Mouse (Mus musculus) limb, embryonic 14.5 days (tissue): ENCODE results near the gene Tpsb2. TPM values are rescaled to one million over a fixed set of nuclear protein-coding genes. Genes with fewer than 3 reads are reported as not detected.

Source experiments
- ATAC-seq: fragments of 200-750 bp; cut with Nextera tagmentation; 2 replicates; pipeline ENCODE4 v1.8.0; 2017; ENCODE audit warnings: low read depth, moderate number of reproducible peaks, moderate TSS enrichment; ENCODE audit not compliant: low FRiP score
- DNase-seq: peaks from one replicate; pipeline ENCODE4 v3.0.0-alpha.2; 2015; ENCODE audit warnings: low spot score
- H3K27ac ChIP-seq: fragments of 300-500 bp; sonication (generic); replicated peaks from 2 replicates; pipeline ENCODE4 v1.5.1; 2014; ENCODE audit warnings: low read depth, mild to moderate bottlenecking, low read length, moderate library complexity, mixed read lengths
- H3K27me3 ChIP-seq: fragments of 300-500 bp; sonication (generic); 2 replicates; pipeline ENCODE4 v1.6.1; 2014; ENCODE audit warnings: low read length, mixed read lengths; ENCODE audit not compliant: control insufficient read depth, insufficient read depth
- H3K36me3 ChIP-seq: fragments of 300-500 bp; sonication (generic); 2 replicates; pipeline ENCODE4 v1.6.1; 2014; ENCODE audit warnings: mild to moderate bottlenecking, low read length, moderate library complexity, mixed read lengths; ENCODE audit not compliant: control insufficient read depth, insufficient read depth
- H3K4me1 ChIP-seq: fragments of 300-500 bp; sonication (generic); 2 replicates; pipeline ENCODE4 v1.6.1; 2014; ENCODE audit warnings: antibody characterized with exemption, low read length, mixed read lengths; ENCODE audit not compliant: control insufficient read depth, insufficient read depth
- H3K4me2 ChIP-seq: fragments of 300-500 bp; sonication (generic); replicated peaks from 2 replicates; pipeline ENCODE4 v1.6.1; 2014; ENCODE audit warnings: low read depth, mild to moderate bottlenecking, low read length, moderate library complexity; ENCODE audit not compliant: severe bottlenecking
- H3K4me3 ChIP-seq: fragments of 300-500 bp; sonication (generic); replicated peaks from 2 replicates; pipeline ENCODE4 v1.5.1; 2014; ENCODE audit warnings: low read length
- H3K9ac ChIP-seq: fragments of 300-500 bp; sonication (generic); 2 replicates; pipeline ENCODE4 v1.6.1; 2014; ENCODE audit warnings: mild to moderate bottlenecking, low read depth, low read length, moderate library complexity; ENCODE audit not compliant: severe bottlenecking
- H3K9me3 ChIP-seq: fragments of 300-500 bp; sonication (generic); 2 replicates; pipeline ENCODE4 v1.6.1; 2016; ENCODE audit warnings: low read length; ENCODE audit not compliant: control insufficient read depth
- POLR2A ChIP-seq: fragments of 200-500 bp; IDR thresholded peaks from 2 replicates; pipeline ENCODE4 v1.8.0; 2012; ENCODE audit warnings: inconsistent platforms, mild to moderate bottlenecking, moderate library complexity, borderline replicate concordance; ENCODE audit not compliant: insufficient read depth, insufficient read length; ENCODE audit errors: extremely low read depth
- WGBS: fragments of 180-500 bp; shearing (Covaris S2); extraction: QIAGEN DNeasy Blood & Tissue Kit; methylation state at CpG from one replicate; pipeline ENCODE4 v1.1.7; 2014; 5-methylcytosine and 5-hydroxymethylcytosine counted together
- polyA plus RNA-seq, 2 experiments: library from polyadenylated mRNA; depleted of rRNA in 1 of 2; stranded (reverse) in 1 of 2; unstranded in 1 of 2; fragments of >200 nt; fragmentation: Nextera tagmentation in 1 of 2; extraction: Ambion mirVana in 1 of 2; gene quantifications; 2 replicates each; pipeline versions ENCODE4 v1.2.1 to v1.2.3; 2012 to 2014

The Tpsb2 gene
- polyA plus RNA-seq, 2 experiments, result 31.8 to 83.8 TPM

GRCm38 (mm10) chr17:25405224-25405895 lies 39.3 kb downstream of the Tpsb2 start:
- DNase-seq, result no peak
- ATAC-seq, result no peak
- TF ChIP-seq POLR2A, result no peak
- Histone ChIP-seq H3K9ac (no peak overlapping the region), H3K27ac (no peak overlapping the region), H3K9me3 (no peaks in the 10 kb centered on the region), H3K4me3 (no peak overlapping the region), H3K27me3 (no peaks in the 10 kb centered on the region), H3K4me2 (no peak overlapping the region), H3K4me1 (peaks cover 41% of the 10 kb centered on the region), H3K36me3 (no peaks in the 10 kb centered on the region)
- 9% methylated on average over 10 of the region's 10 CpGs for WGBS

GRCm38 (mm10) chr17:25406011-25406441 lies 39.9 kb downstream of the Tpsb2 start:
- no peak overlapping the region; the same call in 1 of the 2 replicates for H3K4me2 ChIP-seq
- H3K27me3 ChIP-seq, result no peaks in the 10 kb centered on the region
- no peaks in the 10 kb centered on the region for H3K36me3 ChIP-seq
- H3K4me3 ChIP-seq, result no peak overlapping the region
- peaks cover 42% of the 10 kb centered on the region for H3K4me1 ChIP-seq
- ATAC-seq, result no peak
- no peak for TF ChIP-seq POLR2A
- DNase-seq, result no peak
- H3K9me3 ChIP-seq, result no peaks in the 10 kb centered on the region
- H3K27ac ChIP-seq, result no peak overlapping the region
- WGBS, result 21% methylated on average over 6 of the region's 6 CpGs
- H3K9ac ChIP-seq, result no peak overlapping the region

GRCm38 (mm10) chr17:25407352-25407751 lies 41.2 kb downstream of the Tpsb2 start:
- H3K4me2 ChIP-seq, result no peak overlapping the region
- H3K27me3 ChIP-seq, result no peaks in the 10 kb centered on the region
- H3K9me3 ChIP-seq, result no peaks in the 10 kb centered on the region
- H3K27ac ChIP-seq, result no peak overlapping the region
- 0 out of 2 replicates have a peak overlapping the region, but pooled peaks have one; percentile 4 for H3K9ac ChIP-seq
- TF ChIP-seq POLR2A, result no peak
- H3K36me3 ChIP-seq, result no peaks in the 10 kb centered on the region
- ATAC-seq, result no peak
- H3K4me1 ChIP-seq, result peaks cover 49% of the 10 kb centered on the region
- 77% methylated on average over 4 of the region's 4 CpGs for WGBS
- H3K4me3 ChIP-seq, result no peak overlapping the region
- DNase-seq, result no peak

- H3K9ac ChIP-seq, result no peak overlapping the region
- H3K4me2 ChIP-seq, result no peak overlapping the region
- no peaks in the 10 kb centered on the region for H3K9me3 ChIP-seq
- no peaks in the 10 kb centered on the region for H3K36me3 ChIP-seq
- no peak overlapping the region for H3K4me3 ChIP-seq
- H3K4me1 ChIP-seq, result peaks cover 49% of the 10 kb centered on the region
- WGBS, result 89% methylated on average over 7 of the region's 7 CpGs
- ATAC-seq, result no peak
- H3K27me3 ChIP-seq, result no peaks in the 10 kb centered on the region
- DNase-seq, result no peak
- H3K27ac ChIP-seq, result no peak overlapping the region
- TF ChIP-seq POLR2A, result no peak
Measured at GRCm38 (mm10) chr17:25408302-25408999, 42.3 kb downstream of the Tpsb2 start.

- TF ChIP-seq POLR2A, result no peak
- H3K4me1 ChIP-seq, result peaks cover 57% of the 10 kb centered on the region
- H3K4me3 ChIP-seq, result no peak overlapping the region
- H3K9ac ChIP-seq, result 0 out of 2 replicates have a peak overlapping the region, but pooled peaks have one; percentile 4
- no peaks in the 10 kb centered on the region for H3K36me3 ChIP-seq
- H3K27ac ChIP-seq, result no peak overlapping the region; the same call in 1 of the 2 replicates
- DNase-seq, result no peak
- H3K9me3 ChIP-seq, result no peaks in the 10 kb centered on the region
- no peak overlapping the region for H3K4me2 ChIP-seq
- no peak for ATAC-seq
- H3K27me3 ChIP-seq, result no peaks in the 10 kb centered on the region
- 39% methylated on average over 7 of the region's 7 CpGs for WGBS
Measured at GRCm38 (mm10) chr17:25409621-25410020, 43.5 kb downstream of the Tpsb2 start.
